In the genomic region with DNA sequence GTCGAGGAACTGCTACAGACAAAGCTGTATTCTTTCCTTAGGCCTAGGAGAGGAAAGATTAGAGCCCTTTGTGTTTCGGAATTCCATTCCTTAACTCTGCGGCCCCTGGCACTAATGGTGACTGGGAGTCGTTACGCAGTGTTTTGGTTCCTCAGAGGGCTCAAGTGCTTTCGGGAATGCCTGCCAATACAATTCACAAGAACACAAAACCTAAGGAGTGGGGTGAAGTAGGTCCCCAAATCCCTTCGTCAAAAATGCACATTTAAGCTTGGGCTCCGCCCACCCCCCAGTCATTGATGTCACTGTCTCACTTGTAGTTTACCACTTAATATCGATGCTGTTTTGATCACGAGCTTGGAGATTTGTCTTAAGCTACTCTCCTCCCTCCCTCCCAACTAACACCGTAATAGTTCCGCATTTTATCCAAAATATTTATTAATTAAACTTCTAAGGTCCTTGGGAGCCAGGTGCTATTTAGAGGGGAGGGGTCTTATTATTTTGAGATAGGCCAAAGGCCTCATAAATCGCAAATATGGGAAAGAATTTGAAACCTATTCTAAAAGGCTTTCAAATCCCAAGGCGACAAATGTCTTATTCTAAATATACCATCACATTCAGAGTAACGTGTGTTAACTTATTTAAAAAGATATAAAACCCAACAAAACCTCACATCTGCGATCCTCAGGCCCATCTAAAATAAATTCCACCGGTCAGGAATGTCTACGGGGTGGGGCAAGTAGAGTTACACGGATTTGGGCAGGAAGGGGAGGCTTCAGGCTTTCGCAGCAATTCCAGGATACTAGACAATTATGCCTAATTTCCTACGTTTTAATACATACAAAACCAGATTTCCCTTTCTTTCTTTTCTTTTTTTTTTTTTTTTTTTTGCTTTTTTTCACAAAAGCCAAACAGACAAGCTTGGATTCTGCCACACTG, we compare ENCODE assay signal across 8 mouse cellular contexts.
DNase-seq lines count a peak whose midpoint lies in the region; ATAC-seq and TF ChIP-seq lines count a peak whose summit lies in the region.

No protein-coding gene starts in this region.

- 0 out of 2 replicates have a peak, but pooled peaks have one; percentile 15 for TF ChIP-seq POLR2A in cortical plate, adult 2 months (IDR thresholded peaks at IDR 0.05; ENCODE audit: extremely low read depth, insufficient read depth, low read length)
- TF ChIP-seq POLR2A in testis, adult 2 months (IDR thresholded peaks at IDR 0.05; ENCODE audit: control insufficient read depth, low read depth, low read length) = no peak

- TF ChIP-seq CTCF in cortical plate, adult 2 months (IDR thresholded peaks at IDR 0.05; ENCODE audit: extremely low read depth, insufficient read depth, low read length) = no peak
- TF ChIP-seq CTCF in intestine, postnatal 0 days (IDR thresholded peaks at IDR 0.05; ENCODE audit: low read depth) = no peak
- TF ChIP-seq CTCF in testis, adult 2 months (IDR thresholded peaks at IDR 0.05; ENCODE audit: control insufficient read depth, insufficient read depth, insufficient replicate concordance, low read depth, low read length) = no peak

- H3K36me3 ChIP-seq in intestine, postnatal 0 days (ENCODE audit: control insufficient read depth, insufficient read depth) = no peaks in the 10 kb centered on the region
- no peaks in the 10 kb centered on the region for H3K36me3 ChIP-seq in limb, embryonic 12.5 days
- H3K36me3 ChIP-seq in midbrain, embryonic 11.5 days (ENCODE audit: control insufficient read depth, insufficient read depth, low read length) = no peaks in the 10 kb centered on the region
- no peaks in the 10 kb centered on the region for H3K36me3 ChIP-seq in testis, adult 2 months (ENCODE audit: control insufficient read depth, insufficient read depth, low read length)

- H3K27me3 ChIP-seq in intestine, postnatal 0 days (replicated peaks; ENCODE audit: control insufficient read depth, insufficient read depth, low read length) = no peaks in the 10 kb centered on the region
- no peaks in the 10 kb centered on the region for H3K27me3 ChIP-seq in limb, embryonic 12.5 days
- H3K27me3 ChIP-seq in midbrain, embryonic 11.5 days (ENCODE audit: control insufficient read depth, insufficient read depth, low read length) = no peaks in the 10 kb centered on the region
- H3K27me3 ChIP-seq in testis, adult 2 months (ENCODE audit: control insufficient read depth, insufficient read depth, low read length) = no peaks in the 10 kb centered on the region

- peak overlapping the region; percentile 83 for H3K4me2 ChIP-seq in intestine, postnatal 0 days (replicated peaks; ENCODE audit: low read depth)
- peak overlapping the region; percentile 78 for H3K4me2 ChIP-seq in limb, embryonic 12.5 days
- peak overlapping the region; percentile 75 for H3K4me2 ChIP-seq in midbrain, embryonic 11.5 days

- WGBS in intestine, postnatal 0 days = 7% methylated on average over 21 of the region's 21 CpGs
- WGBS in limb, embryonic 12.5 days = 4% methylated on average over 21 of the region's 21 CpGs
- WGBS in midbrain, embryonic 11.5 days = 2% methylated on average over 21 of the region's 21 CpGs

- peak overlapping the region; percentile 99 for H3K27ac ChIP-seq in cortical plate, adult 2 months (ENCODE audit: insufficient read depth, low read length)
- H3K27ac ChIP-seq in intestine, postnatal 0 days (ENCODE audit: low read depth, low read length) = peak overlapping the region; percentile 99
- peak overlapping the region; percentile 99 for H3K27ac ChIP-seq in limb, embryonic 12.5 days
- H3K27ac ChIP-seq in midbrain, embryonic 11.5 days (ENCODE audit: low read depth, low read length) = peak overlapping the region; percentile 100
- peak overlapping the region; percentile 89 for H3K27ac ChIP-seq in testis, adult 2 months (ENCODE audit: control insufficient read depth, insufficient read depth, low read depth, low read length)

- no peak for ATAC-seq in intestine, postnatal 0 days
- ATAC-seq in limb, embryonic 12.5 days (ENCODE audit: insufficient number of reproducible peaks, insufficient read depth, low FRiP score, low TSS enrichment, low read depth) = no peak
- ATAC-seq in midbrain, embryonic 11.5 days (ENCODE audit: low FRiP score) = peak; percentile 2; the same call in 1 of the 2 replicates

- H3K4me3 ChIP-seq in cortical plate, adult 2 months (ENCODE audit: insufficient read depth, low read length) = peak overlapping the region; percentile 58
- peak overlapping the region; percentile 63 for H3K4me3 ChIP-seq in intestine, postnatal 0 days (ENCODE audit: low read depth, low read length)
- peak overlapping the region; percentile 62 for H3K4me3 ChIP-seq in limb, embryonic 12.5 days (replicated peaks)
- H3K4me3 ChIP-seq in midbrain, embryonic 11.5 days (ENCODE audit: low read depth, low read length) = peak overlapping the region; percentile 58
- H3K4me3 ChIP-seq in testis, adult 2 months (ENCODE audit: control insufficient read depth, low read depth, low read length) = peak overlapping the region; percentile 80

- no peaks in the 10 kb centered on the region for H3K9me3 ChIP-seq in intestine, postnatal 0 days (ENCODE audit: control insufficient read depth)
- no peaks in the 10 kb centered on the region for H3K9me3 ChIP-seq in limb, embryonic 12.5 days
- H3K9me3 ChIP-seq in midbrain, embryonic 11.5 days (ENCODE audit: control insufficient read depth, low read length) = no peaks in the 10 kb centered on the region

- peak; percentile 35 for DNase-seq in urinary bladder, postnatal 14 days (ENCODE audit: low spot score)
- no peak for DNase-seq in urinary bladder, postnatal 10 days (ENCODE audit: low spot score)
- DNase-seq in heart, adult 18-20 months = peak; percentile 75 to 85
- DNase-seq in midbrain, embryonic 11.5 days (ENCODE audit: low spot score, missing footprints) = peak; percentile 97

- peaks cover 8% of the 10 kb centered on the region for H3K4me1 ChIP-seq in cortical plate, adult 2 months (ENCODE audit: control insufficient read depth, insufficient read depth, low read length)
- H3K4me1 ChIP-seq in intestine, postnatal 0 days (replicated peaks; ENCODE audit: control insufficient read depth, insufficient read depth, low read length) = peaks cover 6% of the 10 kb centered on the region
- H3K4me1 ChIP-seq in limb, embryonic 12.5 days (replicated peaks) = peaks cover 41% of the 10 kb centered on the region
- H3K4me1 ChIP-seq in midbrain, embryonic 11.5 days (ENCODE audit: control insufficient read depth, insufficient read depth, low read length) = peaks cover 27% of the 10 kb centered on the region
- H3K4me1 ChIP-seq in testis, adult 2 months (ENCODE audit: control insufficient read depth, insufficient read depth, low read length) = peaks cover 12% of the 10 kb centered on the region

- peak overlapping the region; percentile 81 for H3K9ac ChIP-seq in intestine, postnatal 0 days (ENCODE audit: low read depth, low read length)
- peak overlapping the region; percentile 94 for H3K9ac ChIP-seq in limb, embryonic 12.5 days (replicated peaks)
- peak overlapping the region; percentile 97 for H3K9ac ChIP-seq in midbrain, embryonic 11.5 days (ENCODE audit: low read length)
